Mouse (Mus musculus): ENCODE results near the gene Reps1.

Gene Reps1

GRCm38 (mm10) chr10:18061533-18061932 is 5.9 kb downstream of the Reps1 start:
- no peak for DNase-seq (ENCODE audit: extremely low read depth, insufficient read length, low spot score)

- DNase-seq (ENCODE audit: extremely low read depth, insufficient read length, low spot score) = no peak
Measured at GRCm38 (mm10) chr10:18064606-18065228, 9.1 kb downstream of the Reps1 start.

GRCm38 (mm10) chr10:18066031-18066439 is 10.4 kb downstream of the Reps1 start:
- DNase-seq (ENCODE audit: extremely low read depth, insufficient read length, low spot score) = no peak

DNA sequence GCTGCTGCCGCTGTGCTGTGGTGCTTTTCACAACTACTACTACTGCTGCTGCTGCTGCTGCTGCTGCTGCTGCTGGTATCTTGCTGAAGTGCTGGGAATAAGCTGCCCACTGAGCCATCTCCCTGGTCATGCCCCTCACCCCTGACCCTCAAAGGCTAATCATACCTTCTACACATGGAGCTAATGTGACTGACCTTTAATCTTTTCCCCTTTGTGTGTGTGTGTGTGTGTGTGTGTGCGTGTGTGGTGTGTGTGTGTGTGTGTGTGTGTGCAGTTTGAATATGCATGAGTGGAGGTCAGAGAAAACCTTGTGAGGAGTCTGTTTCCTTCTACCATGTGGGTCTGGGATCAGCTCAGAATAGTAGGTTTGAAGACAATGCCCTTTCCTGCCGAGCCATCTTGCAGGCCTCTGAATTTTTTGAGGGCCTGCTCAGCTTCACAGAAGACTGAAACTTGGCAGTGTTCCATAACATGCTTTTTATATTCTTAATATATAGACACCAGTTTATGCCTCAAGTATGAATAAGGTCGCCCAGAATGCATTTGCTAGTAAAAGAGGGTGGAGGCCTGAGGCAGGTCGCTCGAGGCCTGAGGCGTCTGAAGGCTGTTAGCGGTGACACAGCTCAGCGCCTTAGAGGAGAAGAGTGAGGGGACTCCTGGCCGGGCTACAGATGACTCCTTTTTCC is 12.2 kb downstream of the Reps1 start:
- DNase-seq (ENCODE audit: extremely low read depth, insufficient read length, low spot score) = no peak

- no peak for DNase-seq (ENCODE audit: extremely low read depth, insufficient read length, low spot score)
Measured at GRCm38 (mm10) chr10:18068880-18069279, 13.2 kb downstream of the Reps1 start.

DNA sequence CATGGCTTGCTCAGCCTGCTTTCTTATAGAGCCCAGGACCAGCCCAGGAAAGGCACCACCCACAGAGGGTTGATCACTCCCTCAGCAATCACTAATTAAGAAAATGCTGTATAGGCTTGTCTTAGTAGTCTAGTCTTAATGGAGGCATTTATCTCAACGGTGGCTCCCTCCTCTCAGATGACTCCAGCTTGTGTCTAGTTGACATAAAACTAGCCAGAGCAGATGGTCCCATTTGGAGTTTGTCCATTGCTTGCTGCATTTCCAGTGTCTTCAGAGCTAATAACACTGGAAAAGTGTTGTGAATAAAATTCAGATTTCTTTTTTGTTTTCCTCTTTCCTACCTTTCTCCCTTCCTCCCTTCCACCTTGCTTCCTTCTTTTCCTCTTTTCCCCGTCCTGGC is 13.9 kb downstream of the Reps1 start:
- no peak for DNase-seq (ENCODE audit: extremely low read depth, insufficient read length, low spot score)

DNA sequence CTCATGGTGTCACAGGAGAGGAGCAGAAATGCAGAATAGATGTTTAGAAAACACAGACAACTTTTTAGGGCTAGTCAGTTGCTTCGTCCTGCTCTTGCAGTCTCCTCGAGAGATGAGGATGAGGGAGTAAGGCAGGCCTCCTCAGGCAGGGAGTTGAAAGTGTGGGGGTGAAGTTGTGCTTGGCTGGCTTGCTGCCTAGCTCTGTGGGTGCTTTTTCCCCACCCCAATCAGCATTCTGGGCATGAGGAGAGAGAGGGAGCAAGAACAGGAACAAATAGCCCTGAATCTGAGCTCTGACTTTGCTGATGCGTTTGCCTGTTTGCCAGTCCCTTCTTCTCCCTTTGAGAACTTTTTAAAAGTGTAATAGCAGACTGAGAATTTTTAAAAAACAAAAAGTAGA is 14.5 kb downstream of the Reps1 start:
- no peak for DNase-seq (ENCODE audit: extremely low read depth, insufficient read length, low spot score)

GRCm38 (mm10) chr10:18070616-18071015 is 15.0 kb downstream of the Reps1 start:
- no peak for DNase-seq (ENCODE audit: extremely low read depth, insufficient read length, low spot score)

GRCm38 (mm10) chr10:18072871-18073270 is 17.2 kb downstream of the Reps1 start:
- DNase-seq (ENCODE audit: extremely low read depth, insufficient read length, low spot score) = no peak

DNA sequence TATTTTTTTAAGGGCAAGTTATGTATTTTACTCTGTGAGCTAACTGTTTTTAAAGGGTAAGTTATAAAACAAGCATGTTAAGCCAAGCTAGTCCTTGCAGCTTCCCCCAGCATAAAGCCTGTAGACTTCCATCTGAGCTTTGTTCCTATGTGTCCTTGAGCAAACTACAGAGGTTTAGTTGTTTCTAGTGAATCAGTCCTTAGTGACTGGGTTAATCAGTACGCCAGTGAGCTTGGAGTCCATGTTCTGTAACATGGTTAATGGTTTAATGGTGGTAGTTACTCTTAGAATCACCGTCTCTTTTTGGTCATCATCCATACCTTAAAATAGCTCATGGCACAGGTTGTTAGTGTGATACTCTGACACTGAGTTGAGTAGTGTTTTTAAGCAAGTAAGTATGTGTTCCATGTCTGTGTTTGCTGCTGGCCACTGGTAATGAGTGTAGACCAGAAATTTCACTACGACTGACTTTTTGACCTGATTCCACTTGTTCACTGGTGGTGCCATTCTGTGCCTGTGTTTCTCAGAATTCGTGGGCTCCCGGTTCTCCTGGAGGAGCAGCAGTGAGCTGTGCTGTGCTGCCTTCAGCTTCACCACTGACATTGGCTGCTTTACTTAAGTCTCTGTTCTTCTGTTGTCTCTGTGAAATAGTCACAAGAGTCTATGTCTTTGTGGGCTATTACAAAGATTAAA is 18.9 kb downstream of the Reps1 start:
- no peak for DNase-seq (ENCODE audit: extremely low read depth, insufficient read length, low spot score)

DNA sequence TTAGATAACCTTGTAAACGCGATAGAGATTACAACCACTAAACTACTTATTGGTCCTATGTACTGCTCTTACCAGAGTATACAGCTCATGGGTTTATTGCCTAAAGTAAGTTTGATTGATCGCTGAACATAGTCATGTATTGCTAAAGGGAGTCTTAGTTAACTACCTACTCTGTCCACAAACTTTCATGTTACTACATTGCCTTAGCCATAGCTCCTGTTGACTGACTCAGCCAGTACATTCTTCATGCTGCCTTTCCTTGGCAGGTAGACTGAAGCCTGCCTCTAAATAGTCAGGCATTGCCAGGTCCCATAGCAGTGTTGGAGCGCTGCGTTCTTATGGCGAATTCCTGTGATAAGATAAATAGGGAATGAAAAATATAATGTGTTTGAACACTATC is 20.2 kb downstream of the Reps1 start:
- no peak for DNase-seq (ENCODE audit: extremely low read depth, insufficient read length, low spot score)

DNA sequence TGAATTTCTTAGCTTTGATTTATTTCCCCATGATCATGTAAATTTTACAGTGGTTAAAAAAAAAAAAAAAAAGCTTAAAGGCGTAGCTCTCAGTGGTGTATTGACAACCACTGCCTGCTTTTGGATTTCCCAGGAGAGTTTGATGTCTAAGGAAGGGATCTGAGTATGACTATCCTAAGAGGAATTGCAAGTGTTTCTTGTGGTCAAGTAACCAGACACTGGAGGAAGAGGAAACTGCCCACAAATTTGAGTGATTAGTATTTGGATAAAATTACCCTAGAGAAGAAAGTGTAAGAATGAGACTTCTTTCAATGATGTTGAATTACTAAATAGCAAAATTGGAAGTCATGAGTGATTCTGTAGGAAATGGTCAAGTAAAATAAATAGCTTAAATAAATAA is 25.9 kb downstream of the Reps1 start:
- DNase-seq (ENCODE audit: extremely low read depth, insufficient read length, low spot score) = peak; percentile 47

- no peak for DNase-seq (ENCODE audit: extremely low read depth, insufficient read length, low spot score)
Measured at GRCm38 (mm10) chr10:18082772-18083171, 27.1 kb downstream of the Reps1 start.

DNA sequence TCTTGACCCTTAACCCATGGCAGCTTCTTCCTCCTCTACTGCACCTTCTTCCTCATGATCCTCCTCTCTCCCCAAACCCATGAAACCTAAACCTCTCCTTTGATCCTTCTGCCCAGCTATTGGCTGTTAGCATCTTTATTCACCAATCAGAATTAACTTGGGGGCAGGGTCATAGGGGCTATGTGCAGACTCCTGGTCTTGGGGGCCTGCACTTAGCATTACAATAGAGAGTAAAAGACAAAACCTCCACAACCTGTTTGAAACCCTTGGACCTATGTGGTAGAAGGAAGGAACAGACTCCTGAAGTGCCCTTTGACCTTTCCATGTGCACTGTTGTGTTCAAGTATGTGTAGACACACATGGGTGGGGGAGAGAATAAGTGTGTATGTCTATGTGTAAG is 35.0 kb downstream of the Reps1 start:
- no peak for DNase-seq (ENCODE audit: extremely low read depth, insufficient read length, low spot score)

DNA sequence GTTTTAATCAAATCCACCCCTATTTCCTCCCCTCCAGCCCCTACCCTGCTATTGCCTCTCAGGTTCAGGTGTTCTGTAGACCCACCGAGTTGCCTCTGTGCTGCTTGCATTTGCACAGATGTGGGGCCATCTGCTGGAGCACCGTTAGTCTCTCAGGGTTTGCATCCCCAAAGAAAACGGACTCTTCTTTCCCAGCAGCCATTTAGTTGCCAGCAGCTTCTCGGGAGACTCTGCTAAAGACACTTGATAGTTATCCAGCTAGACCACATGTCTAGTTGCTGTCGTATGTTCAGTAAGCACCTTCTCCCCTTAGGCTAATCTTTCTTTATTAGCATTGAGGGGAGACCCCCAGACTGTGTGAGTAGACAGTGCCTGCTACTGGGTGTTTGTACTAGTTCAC is 46.5 kb downstream of the Reps1 start:
- DNase-seq (ENCODE audit: extremely low read depth, insufficient read length, low spot score) = no peak

DNA sequence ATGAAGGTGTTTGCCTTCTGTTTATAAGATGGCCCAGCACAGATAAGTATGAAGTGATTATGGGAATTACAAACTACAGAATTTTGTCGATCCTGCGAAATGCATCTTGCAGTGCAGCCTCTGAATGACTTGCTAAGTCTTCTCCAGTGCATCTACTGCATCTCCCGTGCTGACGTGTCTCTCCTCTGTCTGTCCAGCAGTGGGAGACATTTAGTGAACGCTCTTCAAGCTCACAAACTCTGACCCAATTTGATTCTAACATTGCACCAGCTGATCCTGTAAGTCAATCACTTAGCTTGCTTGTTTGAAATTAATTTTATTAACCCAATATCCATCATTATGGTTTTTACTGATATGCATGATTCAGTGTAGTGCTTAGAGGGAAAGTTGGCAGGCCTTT is 51.8 kb downstream of the Reps1 start:
- no peak for DNase-seq (ENCODE audit: extremely low read depth, insufficient read length, low spot score)

DNA sequence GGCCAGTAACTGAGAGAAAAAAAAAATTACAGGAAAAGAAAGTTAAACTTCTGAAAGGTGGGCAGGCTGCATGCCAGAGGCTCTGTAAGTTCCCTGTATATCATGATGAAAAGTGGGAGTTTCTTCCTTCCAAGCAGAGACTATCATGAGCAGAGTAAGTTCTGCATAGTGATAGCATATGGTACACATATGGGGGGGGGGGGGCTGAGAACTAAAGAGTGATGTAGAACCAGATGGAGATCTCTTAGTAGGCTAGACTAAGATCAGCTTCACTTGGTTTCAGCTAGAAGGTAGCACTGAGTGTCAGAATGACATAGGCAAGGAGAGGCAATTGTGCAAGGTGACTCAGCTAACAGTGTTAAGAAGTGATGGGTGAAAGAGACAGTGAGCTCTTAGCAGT is 55.3 kb downstream of the Reps1 start:
- DNase-seq (ENCODE audit: extremely low read depth, insufficient read length, low spot score) = no peak

- no peak for DNase-seq (ENCODE audit: extremely low read depth, insufficient read length, low spot score)
Measured at GRCm38 (mm10) chr10:18113473-18114093, 57.9 kb downstream of the Reps1 start.

- DNase-seq (ENCODE audit: extremely low read depth, insufficient read length, low spot score) = no peak
Measured at GRCm38 (mm10) chr10:18118336-18118735, 62.7 kb downstream of the Reps1 start.

GRCm38 (mm10) chr10:18130276-18130675 is 74.6 kb downstream of the Reps1 start:
- no peak for DNase-seq (ENCODE audit: extremely low read depth, insufficient read length, low spot score)
